Mouse (Mus musculus) CH12.LX (cell line): Measurements from ENCODE around the gene Bcl6b. TPM values are rescaled to one million over a fixed set of nuclear protein-coding genes. Genes with fewer than 3 reads are reported as not detected.

Source experiments
- DNase-seq: peaks from one replicate; pipeline ENCODE4 v3.0.0-alpha.2; 2013; ENCODE audit errors: extremely low read depth
- H3K27ac ChIP-seq: 2 replicates; pipeline ENCODE4 v1.5.1; 2012; ENCODE audit warnings: low read depth, mild to moderate bottlenecking, control low read depth, moderate library complexity; ENCODE audit not compliant: insufficient read depth
- H3K27me3 ChIP-seq: replicated peaks from 2 replicates; pipeline ENCODE3; 2012; ENCODE audit warnings: inconsistent platforms
- H3K36me3 ChIP-seq, 2 experiments: replicated peaks in 1 of 2; 2 replicates each; pipeline versions ENCODE3 to v1.6.1; 2012; ENCODE audit warnings: inconsistent platforms in 1 of 2, low read length in 1 of 2, mild to moderate bottlenecking in 1 of 2, mixed read lengths in 1 of 2, moderate library complexity in 1 of 2; ENCODE audit not compliant: control insufficient read depth in 1 of 2, insufficient read depth in 1 of 2
- H3K4me1 ChIP-seq, 2 experiments: 2 replicates each; pipeline ENCODE4 v1.6.1; 2012; ENCODE audit warnings: inconsistent platforms in 1 of 2, moderate library complexity in 1 of 2; ENCODE audit not compliant: insufficient read depth in 2 of 2, control insufficient read depth in 1 of 2
- H3K4me2 ChIP-seq: 2 replicates; pipeline ENCODE4 v1.6.1; 2012; ENCODE audit warnings: low read depth, mild to moderate bottlenecking, control low read depth; ENCODE audit not compliant: poor library complexity, insufficient read depth, severe bottlenecking
- H3K4me3 ChIP-seq, 3 experiments: fragments of 150-350 bp in 1 of 3; sonication (generic) in 1 of 3; replicated peaks in 1 of 3; 2 replicates each; pipeline versions ENCODE3 to v1.5.1; 2011 to 2012; ENCODE audit warnings: low read depth in 2 of 3, low read length in 2 of 3, mild to moderate bottlenecking in 2 of 3, moderate library complexity in 2 of 3, control low read depth in 1 of 3, improper control_type of control experiment in 1 of 3, inconsistent platforms in 1 of 3, mixed read lengths in 1 of 3; ENCODE audit not compliant: poor library complexity in 1 of 3
- H3K79me2 ChIP-seq: replicated peaks from 2 replicates; pipeline ENCODE4 v1.6.1; 2012; ENCODE audit warnings: mild to moderate bottlenecking, moderate library complexity; ENCODE audit not compliant: control insufficient read depth, poor library complexity, insufficient read depth, severe bottlenecking; ENCODE audit errors: extremely low read depth
- H3K9ac ChIP-seq: 2 replicates; pipeline ENCODE4 v1.6.1; 2012; ENCODE audit warnings: low read depth, mild to moderate bottlenecking, control low read depth, moderate library complexity; ENCODE audit not compliant: insufficient read depth
- H3K9me3 ChIP-seq: replicated peaks from 2 replicates; pipeline ENCODE3; 2012; ENCODE audit warnings: low read length, inconsistent platforms, mixed read lengths
- BHLHE40 ChIP-seq: IDR thresholded peaks from 2 replicates; pipeline ENCODE4 v1.6.1; 2011; ENCODE audit warnings: mild to moderate bottlenecking, low read depth, low read length, improper control_type of control experiment
- CHD1 ChIP-seq: IDR thresholded peaks from 2 replicates; pipeline ENCODE4 v1.6.1; 2012; ENCODE audit warnings: low read depth, low read length, improper control_type of control experiment, inconsistent platforms
- CHD2 ChIP-seq: IDR thresholded peaks from 2 replicates; pipeline ENCODE4 v1.6.1; 2011; ENCODE audit warnings: low read length, improper control_type of control experiment
- CTCF ChIP-seq, 2 experiments: IDR thresholded peaks in 1 of 2; conservative IDR thresholded peaks in 1 of 2; 2 replicates each; pipeline ENCODE4 v1.5.1; 2011 to 2012; ENCODE audit warnings: low read depth in 2 of 2, low read length in 2 of 2, improper control_type of control experiment in 1 of 2, inconsistent platforms in 1 of 2, mild to moderate bottlenecking in 1 of 2, moderate library complexity in 1 of 2
- E2F4 ChIP-seq: IDR thresholded peaks from 2 replicates; pipeline ENCODE4 v1.6.1; 2011; ENCODE audit warnings: low read depth, low read length, improper control_type of control experiment; ENCODE audit not compliant: insufficient replicate concordance
- ELF1 ChIP-seq: IDR thresholded peaks from 2 replicates; pipeline ENCODE4 v1.6.1; 2014; ENCODE audit warnings: low read depth, mild to moderate bottlenecking, inconsistent platforms, low read length, improper control_type of control experiment
- ETS1 ChIP-seq: conservative IDR thresholded peaks from 2 replicates; pipeline ENCODE4 v1.6.1; 2012; ENCODE audit warnings: low read depth, mild to moderate bottlenecking, inconsistent platforms, low read length, improper control_type of control experiment, moderate library complexity
- GABPA ChIP-seq: IDR thresholded peaks from 2 replicates; pipeline ENCODE4 v1.6.1; 2012; ENCODE audit warnings: low read depth, low read length, improper control_type of control experiment, inconsistent platforms; ENCODE audit not compliant: insufficient replicate concordance
- HCFC1 ChIP-seq: IDR thresholded peaks from 2 replicates; pipeline ENCODE4 v1.6.1; 2012; ENCODE audit warnings: low read depth, mild to moderate bottlenecking, inconsistent platforms, low read length, improper control_type of control experiment
- IRF4 ChIP-seq: IDR thresholded peaks from 2 replicates; pipeline ENCODE4 v1.6.1; 2014; ENCODE audit warnings: low read depth, mild to moderate bottlenecking, inconsistent platforms, low read length, improper control_type of control experiment
- JUND ChIP-seq: conservative IDR thresholded peaks from 2 replicates; pipeline ENCODE4 v1.6.1; 2011; ENCODE audit warnings: low read depth, low read length, improper control_type of control experiment
- KAT2A ChIP-seq: IDR thresholded peaks from 2 replicates; pipeline ENCODE4 v1.6.1; 2012; ENCODE audit warnings: low read length, improper control_type of control experiment, inconsistent platforms; ENCODE audit not compliant: insufficient replicate concordance
- MAFK ChIP-seq: IDR thresholded peaks from 2 replicates; pipeline ENCODE4 v1.6.1; 2011; ENCODE audit warnings: low read length, improper control_type of control experiment; ENCODE audit not compliant: insufficient replicate concordance
- MAX ChIP-seq: IDR thresholded peaks from 2 replicates; pipeline ENCODE4 v1.6.1; 2011; ENCODE audit warnings: low read length, improper control_type of control experiment
- MAZ ChIP-seq: IDR thresholded peaks from 2 replicates; pipeline ENCODE4 v1.6.1; 2012; ENCODE audit warnings: low read depth, mild to moderate bottlenecking, inconsistent platforms, low read length, improper control_type of control experiment, moderate library complexity
- MXI1 ChIP-seq: IDR thresholded peaks from 2 replicates; pipeline ENCODE4 v1.6.1; 2011; ENCODE audit warnings: mild to moderate bottlenecking, low read depth, low read length, improper control_type of control experiment
- MYC ChIP-seq: IDR thresholded peaks from 2 replicates; pipeline ENCODE4 v1.6.1; 2011; ENCODE audit warnings: low read depth, mild to moderate bottlenecking, improper control_type of control experiment, low read length
- PAX5 ChIP-seq: IDR thresholded peaks from 2 replicates; pipeline ENCODE4 v1.6.1; 2012; ENCODE audit warnings: low read length, inconsistent platforms, mixed read lengths
- POLR2A ChIP-seq: IDR thresholded peaks from 2 replicates; pipeline ENCODE4 v1.6.1; 2011; ENCODE audit warnings: low read depth, mild to moderate bottlenecking, improper control_type of control experiment, low read length
- POLR2AphosphoS2 ChIP-seq: IDR thresholded peaks from 2 replicates; pipeline ENCODE4 v1.6.1; 2011; ENCODE audit warnings: low read depth, low read length, improper control_type of control experiment
- RCOR1 ChIP-seq: conservative IDR thresholded peaks from 2 replicates; pipeline ENCODE4 v1.6.1; 2012; ENCODE audit warnings: low read depth, mild to moderate bottlenecking, inconsistent platforms, low read length, improper control_type of control experiment
- SIN3A ChIP-seq: IDR thresholded peaks from 2 replicates; pipeline ENCODE4 v1.6.1; 2012; ENCODE audit warnings: low read length, improper control_type of control experiment, inconsistent platforms
- SMC3 ChIP-seq: IDR thresholded peaks from 2 replicates; pipeline ENCODE4 v1.6.1; 2011; ENCODE audit warnings: low read depth, low read length, improper control_type of control experiment
- TBP ChIP-seq: conservative IDR thresholded peaks from 2 replicates; pipeline ENCODE4 v1.6.1; 2011; ENCODE audit warnings: low read depth, low read length, improper control_type of control experiment
- USF2 ChIP-seq: conservative IDR thresholded peaks from 2 replicates; pipeline ENCODE4 v1.6.1; 2011; ENCODE audit warnings: low read depth, low read length, improper control_type of control experiment
- ZC3H11A ChIP-seq: IDR thresholded peaks from 2 replicates; pipeline ENCODE4 v1.6.1; 2012; ENCODE audit warnings: low read depth, mild to moderate bottlenecking, inconsistent platforms, low read length, improper control_type of control experiment
- ZKSCAN1 ChIP-seq: IDR thresholded peaks from 2 replicates; pipeline ENCODE4 v1.6.1; 2012; ENCODE audit warnings: low read depth, inconsistent platforms, low read length, improper control_type of control experiment, borderline replicate concordance
- ZMIZ1 ChIP-seq: IDR thresholded peaks from 2 replicates; pipeline ENCODE4 v1.6.1; 2012; ENCODE audit warnings: low read depth, mild to moderate bottlenecking, inconsistent platforms, low read length, improper control_type of control experiment
- ZNF384 ChIP-seq: IDR thresholded peaks from 2 replicates; pipeline ENCODE4 v1.6.1; 2012; ENCODE audit warnings: low read depth, low read length, improper control_type of control experiment, inconsistent platforms
- dilution Hi-C: fragments of 300-500 bp; cut with MboI; formaldehyde crosslinking; loops from 2 replicates; pipeline ENCODE4 v1.14.3; 2020; ENCODE audit warnings: low sequenced_read_pairs; ENCODE audit not compliant: extremely low pct_unique_long_range_greater_than_20kb, extremely low pct_ligation_motif_present
- in situ Hi-C: fragments of 300-500 bp; cut with MboI; formaldehyde crosslinking; loops from 3 replicates; pipeline ENCODE4 v1.14.3; 2019; ENCODE audit warnings: low sequenced_read_pairs, low pct_ligation_motif_present, low pct_unique_long_range_greater_than_20kb, mixed read lengths
- polyA plus RNA-seq: library from polyadenylated mRNA; unstranded; fragments of >175 nt; gene quantifications from 2 replicates; pipeline ENCODE4 v1.2.1, GENCODE M21; 2012; ENCODE audit warnings: low read depth; ENCODE audit not compliant: insufficient read length
- total RNA-seq, 2 experiments: library from RNA; depleted of rRNA; stranded (reverse); fragments of 300-350 nt in 1 of 2; fragments of >200 nt in 1 of 2; gene quantifications; 2 replicates each; pipeline ENCODE4 v1.2.3; 2012 to 2014

Bcl6b gene
- total and polyA plus RNA-seq, 3 experiments: 0.54 to 1.7 (median 0.71) TPM

GRCm38 (mm10) chr11:70237457-70238167 is 8.0 kb upstream of the Bcl6b start, which contains the start of gene 0610010K14Rik (continued):
- peak; percentile 32 for TF ChIP-seq SMC3
- peak in 1 of 2 experiments; percentile 67; a peak in 2 of 4 replicates for TF ChIP-seq CTCF (conservative IDR thresholded peaks at IDR 0.05 in 1 of 2, IDR thresholded peaks at IDR 0.05 in 1 of 2; ENCODE audit: low read depth in 2 of 2, low read length in 2 of 2)
- peak; percentile 92 for TF ChIP-seq ELF1
- TF ChIP-seq POLR2A: peak; percentile 95
- TF ChIP-seq BHLHE40: peak; percentile 72
- TF ChIP-seq SIN3A: peak; percentile 38; the same call in 1 of the 2 replicates
- no peak for TF ChIP-seq ZKSCAN1
- 0 out of 2 replicates have a peak, but pooled peaks have one; percentile 22 for TF ChIP-seq GABPA
- TF ChIP-seq IRF4: no peak
- peak; percentile 43 for TF ChIP-seq ETS1
- no peak for TF ChIP-seq MAFK
- peak; percentile 95 for TF ChIP-seq POLR2AphosphoS2
- TF ChIP-seq PAX5: no peak
- peak; percentile 62; the same call in 1 of the 2 replicates for TF ChIP-seq E2F4
- TF ChIP-seq MXI1: peak; percentile 77
- peak; percentile 82; the same call in 1 of the 2 replicates for TF ChIP-seq MAZ
- TF ChIP-seq RCOR1: no peak
- TF ChIP-seq USF2: no peak
- TF ChIP-seq ZNF384: no peak
- TF ChIP-seq HCFC1: peak; percentile 85
- TF ChIP-seq JUND: no peak
- TF ChIP-seq ZC3H11A: no peak

DNA sequence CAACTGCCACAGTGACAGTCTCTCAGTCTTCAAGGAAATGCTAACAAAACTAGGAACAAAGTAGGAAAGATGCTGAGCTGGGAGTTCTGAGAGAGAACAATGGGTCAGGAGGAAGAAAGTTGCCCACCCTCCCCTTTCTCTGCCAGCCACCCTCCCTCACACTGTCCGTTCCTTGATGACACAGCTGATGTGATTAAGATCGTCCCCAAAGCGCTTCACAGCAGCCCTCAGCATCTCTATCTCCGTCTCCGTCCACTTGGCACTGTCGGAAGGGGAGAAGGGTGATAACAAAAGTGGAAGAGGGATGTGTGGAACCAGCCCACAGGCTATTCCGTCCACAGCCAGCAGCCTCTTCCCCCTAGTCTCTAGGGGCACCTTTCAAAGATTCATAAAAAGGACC is 7.1 kb upstream of the Bcl6b start:
- TF ChIP-seq ZKSCAN1: no peak
- no peak for TF ChIP-seq MAZ
- TF ChIP-seq TBP: no peak
- TF ChIP-seq MAFK: no peak
- TF ChIP-seq MYC: no peak
- TF ChIP-seq HCFC1: no peak
- TF ChIP-seq ZC3H11A: no peak
- no peak for TF ChIP-seq POLR2A
- no peak for TF ChIP-seq BHLHE40
- TF ChIP-seq ELF1: no peak
- no peak for TF ChIP-seq ETS1
- TF ChIP-seq ZMIZ1: no peak
- TF ChIP-seq MAX: no peak
- TF ChIP-seq CHD1: no peak
- TF ChIP-seq KAT2A: no peak
- TF ChIP-seq CHD2: no peak
- TF ChIP-seq, all 38 proteins: peak for 0
- in situ Hi-C loops: loop anchor here (25.0 kb wide), 2 partner anchors 376 to 526 kb away; partner anchors contain the start of genes 4930544D05Rik, Chrne and Zfp3
- peak overlapping the region; percentile 83 for H3K9ac ChIP-seq
- no peak for DNase-seq
- dilution Hi-C loops: no loop called here
- H3K36me3 ChIP-seq: peaks cover 10 to 27% of the 10 kb centered on the region in 2 experiments
- peaks cover 12% of the 10 kb centered on the region for H3K79me2 ChIP-seq
- H3K27me3 ChIP-seq: no peaks in the 10 kb centered on the region
- peak overlapping the region; percentile 92; the same call in 1 of the 2 replicates for H3K4me2 ChIP-seq
- H3K9me3 ChIP-seq: no peaks in the 10 kb centered on the region
- H3K27ac ChIP-seq: no peak overlapping the region
- peak overlapping the region; percentile 4 to 96 (median 79) for H3K4me3 ChIP-seq
- peaks cover 4 to 26% of the 10 kb centered on the region in 2 experiments for H3K4me1 ChIP-seq
